Mouse (Mus musculus) lung, postnatal 0 days (tissue): Measurements from ENCODE around the gene Mrps34. TPM values are rescaled to one million over a fixed set of nuclear protein-coding genes. Genes with fewer than 3 reads are reported as not detected.

ENCODE experiments used
- ATAC-seq: fragments of 200-750 bp; cut with Nextera tagmentation; 2 replicates; pipeline ENCODE4 v1.8.0; 2017; ENCODE audit warnings: moderate library complexity
- DNase-seq: peaks from one replicate; pipeline ENCODE4 v3.0.0-alpha.2; 2016; ENCODE audit warnings: low spot score
- H3K27ac ChIP-seq: fragments of 300-500 bp; sonication (generic); 2 replicates; pipeline ENCODE4 v1.5.1; 2014; ENCODE audit warnings: antibody characterized with exemption, mild to moderate bottlenecking, low read length, mixed read lengths
- H3K27me3 ChIP-seq: fragments of 300-500 bp; sonication (generic); replicated peaks from 2 replicates; pipeline ENCODE4 v1.6.1; 2014; ENCODE audit warnings: low read length, mixed read lengths; ENCODE audit not compliant: insufficient read depth
- H3K36me3 ChIP-seq: fragments of 300-500 bp; sonication (generic); 2 replicates; pipeline ENCODE4 v1.6.1; 2014; ENCODE audit warnings: low read length, mixed read lengths; ENCODE audit not compliant: insufficient read depth
- H3K4me1 ChIP-seq: fragments of 300-500 bp; sonication (generic); 2 replicates; pipeline ENCODE4 v1.6.1; 2014; ENCODE audit warnings: antibody characterized with exemption, low read depth, low read length, mixed read lengths; ENCODE audit not compliant: insufficient read depth
- H3K4me2 ChIP-seq: fragments of 300-500 bp; sonication (generic); replicated peaks from 2 replicates; pipeline ENCODE4 v1.6.1; 2014; ENCODE audit warnings: low read depth, mild to moderate bottlenecking, low read length, moderate library complexity, mixed read lengths
- H3K4me3 ChIP-seq: fragments of 300-500 bp; sonication (generic); 2 replicates; pipeline ENCODE4 v1.5.1; 2014; ENCODE audit warnings: low read depth, low read length
- H3K9ac ChIP-seq: fragments of 300-500 bp; sonication (generic); replicated peaks from 2 replicates; pipeline ENCODE4 v1.6.1; 2014; ENCODE audit warnings: low read depth, mild to moderate bottlenecking
- H3K9me3 ChIP-seq: fragments of 300-500 bp; sonication (generic); 2 replicates; pipeline ENCODE4 v1.6.1; 2016; ENCODE audit warnings: low read length, mixed read lengths
- CTCF ChIP-seq: IDR thresholded peaks from 2 replicates; pipeline ENCODE4 v1.5.1; 2016; ENCODE audit warnings: antibody characterized with exemption, mild to moderate bottlenecking
- EP300 ChIP-seq: IDR thresholded peaks from 2 replicates; pipeline ENCODE4 v1.6.1; 2016; ENCODE audit warnings: antibody characterized with exemption, mild to moderate bottlenecking, control low read depth
- WGBS: fragments of 180-500 bp; shearing (Covaris S2); extraction: QIAGEN DNeasy Blood & Tissue Kit; methylation state at CpG from one replicate; pipeline ENCODE4 v1.1.7; 2014; 5-methylcytosine and 5-hydroxymethylcytosine counted together
- polyA plus RNA-seq: library from polyadenylated mRNA; unstranded; fragments of >200 nt; fragmentation: Nextera tagmentation; extraction: Ambion mirVana; gene quantifications from 2 replicates; pipeline ENCODE4 v1.2.1, GENCODE M21; 2015

Gene Mrps34
- polyA plus RNA-seq, 1 experiment from 2014 or later, result 90.7 TPM

GRCm38 (mm10) chr17:24877336-24878116 is 17.4 kb upstream of the Mrps34 start:
- ATAC-seq, result peak; percentile 23
- WGBS, result 42% methylated on average over 10 of the region's 10 CpGs
- TF ChIP-seq EP300 (no peak), CTCF (no peak)

GRCm38 (mm10) chr17:24878117-24878397 is 16.9 kb upstream of the Mrps34 start:
- Histone ChIP-seq H3K4me2 (peak overlapping the region; percentile 19; the same call in 1 of the 2 replicates), H3K27me3 (no peaks in the 10 kb centered on the region), H3K9ac (no peak overlapping the region), H3K4me1 (no peaks in the 10 kb centered on the region), H3K9me3 (no peaks in the 10 kb centered on the region), H3K27ac (peak overlapping the region; percentile 62), H3K36me3 (no peaks in the 10 kb centered on the region), H3K4me3 (no peak overlapping the region)
- WGBS, result 16% methylated on average over 5 of the region's 5 CpGs
- DNase-seq, result peak; percentile 49
- peak; percentile 71 for ATAC-seq
- TF ChIP-seq EP300 (no peak), CTCF (no peak)

More at GRCm38 (mm10) chr17:24877336-24878116, 17.4 kb upstream of the Mrps34 start:
- H3K27me3 ChIP-seq, result no peaks in the 10 kb centered on the region
- H3K27ac ChIP-seq, result peak overlapping the region; percentile 62
- no peak overlapping the region for H3K4me3 ChIP-seq
- H3K4me2 ChIP-seq, result peak overlapping the region; percentile 19; the same call in 1 of the 2 replicates
- H3K9me3 ChIP-seq, result no peaks in the 10 kb centered on the region
- DNase-seq, result no peak
- no peaks in the 10 kb centered on the region for H3K36me3 ChIP-seq
- H3K4me1 ChIP-seq, result no peaks in the 10 kb centered on the region
- H3K9ac ChIP-seq, result no peak overlapping the region

GRCm38 (mm10) chr17:24878531-24878930 is 16.4 kb upstream of the Mrps34 start:
- no peak overlapping the region for H3K4me3 ChIP-seq
- peak overlapping the region; percentile 62 for H3K27ac ChIP-seq
- H3K27me3 ChIP-seq, result no peaks in the 10 kb centered on the region
- 56% methylated on average over 8 of the region's 8 CpGs for WGBS
- TF ChIP-seq EP300 (no peak), CTCF (no peak)
- no peaks in the 10 kb centered on the region for H3K9me3 ChIP-seq
- H3K9ac ChIP-seq, result no peak overlapping the region
- DNase-seq, result peak; percentile 56
- H3K36me3 ChIP-seq, result peaks cover 3% of the 10 kb centered on the region; the same call in 1 of the 2 replicates
- H3K4me1 ChIP-seq, result no peaks in the 10 kb centered on the region
- peak; percentile 69 for ATAC-seq
- H3K4me2 ChIP-seq, result 0 out of 2 replicates have a peak overlapping the region, but pooled peaks have one; percentile 14

GRCm38 (mm10) chr17:24881738-24882440 is 13.0 kb upstream of the Mrps34 start:
- 33% methylated on average over 7 of the region's 7 CpGs for WGBS
- TF ChIP-seq EP300, result no peak
- TF ChIP-seq CTCF, result peak; percentile 72
- Histone ChIP-seq H3K4me2 (no peak overlapping the region), H3K27ac (no peak overlapping the region), H3K27me3 (no peaks in the 10 kb centered on the region), H3K4me3 (no peak overlapping the region), H3K9me3 (no peaks in the 10 kb centered on the region), H3K4me1 (peaks cover 8% of the 10 kb centered on the region; the same call in 1 of the 2 replicates), H3K9ac (no peak overlapping the region), H3K36me3 (peaks cover 7% of the 10 kb centered on the region; the same call in 1 of the 2 replicates)
- DNase-seq (peak; percentile 49), ATAC-seq (no peak)

- H3K27me3 ChIP-seq, result no peaks in the 10 kb centered on the region
- WGBS, result 80% methylated on average over 6 of the region's 6 CpGs
- DNase-seq, result no peak
- H3K27ac ChIP-seq, result no peak overlapping the region
- TF ChIP-seq EP300 (no peak), CTCF (no peak)
- H3K9me3 ChIP-seq, result no peaks in the 10 kb centered on the region
- ATAC-seq, result no peak
- H3K4me3 ChIP-seq, result no peak overlapping the region
- H3K4me1 ChIP-seq, result peaks cover 20% of the 10 kb centered on the region
- peaks cover 10% of the 10 kb centered on the region; the same call in 1 of the 2 replicates for H3K36me3 ChIP-seq
- no peak overlapping the region for H3K4me2 ChIP-seq
- no peak overlapping the region for H3K9ac ChIP-seq
Observed at GRCm38 (mm10) chr17:24884391-24884790, 10.5 kb upstream of the Mrps34 start.

GRCm38 (mm10) chr17:24885356-24886133 is 9.4 kb upstream of the Mrps34 start:
- no peak for TF ChIP-seq EP300
- TF ChIP-seq CTCF, result no peak
- H3K4me3 ChIP-seq, result peak overlapping the region; percentile 79
- no peaks in the 10 kb centered on the region for H3K27me3 ChIP-seq
- no peaks in the 10 kb centered on the region for H3K9me3 ChIP-seq
- peak overlapping the region; percentile 81 for H3K9ac ChIP-seq
- 23% methylated on average over 22 of the region's 22 CpGs for WGBS
- H3K27ac ChIP-seq, result peak overlapping the region; percentile 51; the same call in 1 of the 2 replicates
- DNase-seq (no peak), ATAC-seq (no peak)
- H3K36me3 ChIP-seq, result peaks cover 10% of the 10 kb centered on the region; the same call in 1 of the 2 replicates
- peaks cover 20% of the 10 kb centered on the region for H3K4me1 ChIP-seq
- H3K4me2 ChIP-seq, result peak overlapping the region; percentile 84
